Mouse (Mus musculus) adrenal gland, postnatal 10 days (tissue): ENCODE measurements around the gene Mef2d. TPM values are rescaled to one million over a fixed set of nuclear protein-coding genes. Genes with fewer than 3 reads are reported as not detected.
A peak's percentile ranks its signal among the peaks of the same experiment; 100 is the strongest.
"Not testable (repeated sequence)": the region's sequence is repeated elsewhere in the genome, so short reads cannot be mapped to it uniquely, and the experiment has no call there.

ENCODE experiments used
- DNase-seq: peaks from one replicate; pipeline ENCODE4 v3.0.0; 2021; ENCODE audit warnings: mixed read lengths
- total RNA-seq, 2 experiments: library from RNA; stranded (reverse); gene quantifications; 2 replicates each; pipeline ENCODE4 v1.2.3; 2021

The Mef2d gene
- total RNA-seq, 2 experiments from 2014 or later: 85.7 to 86.6 TPM

DNA sequence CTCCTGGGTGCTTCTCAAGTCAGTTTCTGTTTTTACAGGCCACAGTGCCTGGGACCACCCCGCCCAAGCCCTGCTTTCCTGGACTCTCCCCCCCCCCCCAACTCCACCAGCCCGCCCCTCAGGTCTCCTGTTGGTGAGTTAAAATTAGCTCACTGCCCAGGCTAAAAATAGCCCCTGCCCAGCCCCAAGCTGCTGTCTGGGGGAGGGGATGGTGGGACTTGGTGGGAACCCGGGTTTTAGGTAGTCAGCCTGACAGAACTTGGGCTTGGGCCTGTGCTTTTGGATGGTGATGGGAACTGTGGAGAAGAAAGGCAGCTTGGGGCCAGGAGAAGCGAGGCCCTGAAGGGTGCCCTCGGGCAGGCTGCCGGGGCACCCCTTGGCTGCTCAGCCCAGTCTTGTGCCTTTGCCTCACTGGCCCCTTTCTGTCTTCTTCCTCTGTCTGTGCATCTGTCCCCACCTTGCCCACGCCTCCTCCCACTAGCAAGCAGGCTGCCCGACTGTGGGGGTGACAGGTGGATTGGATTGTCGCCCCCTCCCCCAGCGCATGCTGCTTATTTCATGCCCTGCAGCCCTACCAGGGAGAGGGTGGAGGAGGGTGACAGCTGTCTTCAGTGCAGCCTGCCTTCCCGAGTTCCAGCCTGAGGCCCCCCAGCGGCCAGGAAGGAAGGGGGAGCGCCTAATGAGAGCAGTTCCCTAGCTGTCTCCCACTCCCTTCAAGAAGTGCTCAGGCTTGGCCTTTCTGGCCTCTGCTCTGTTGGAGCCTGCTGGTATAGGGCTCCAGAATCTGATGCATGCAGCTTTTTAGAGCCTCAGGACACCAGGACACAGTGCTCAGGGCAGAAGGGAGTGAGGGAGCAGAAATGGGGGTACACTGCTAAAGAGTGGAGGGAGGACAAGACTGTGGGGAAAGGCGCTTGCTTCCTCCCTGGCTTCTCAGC, 8.2 kb downstream of the Mef2d start:
- no peak for DNase-seq

DNA sequence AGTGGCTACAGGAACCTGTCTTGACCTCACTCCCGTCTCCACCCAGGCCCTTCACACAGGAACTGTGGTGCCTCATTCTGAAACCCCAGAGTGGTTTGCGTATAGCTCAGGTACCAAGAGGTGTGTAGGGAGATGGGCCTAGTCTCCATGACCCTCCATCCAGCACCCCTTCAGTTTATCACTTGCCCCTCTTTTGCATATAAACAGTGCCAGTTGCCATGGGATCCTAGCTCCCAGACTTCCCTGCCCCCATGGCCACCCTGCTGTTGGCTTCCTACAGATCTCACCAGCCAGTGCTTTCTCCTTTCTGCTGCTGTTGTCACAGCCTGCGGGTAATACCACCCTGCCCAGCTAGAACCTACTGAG, 8.8 kb downstream of the Mef2d start:
- DNase-seq: no peak

DNA sequence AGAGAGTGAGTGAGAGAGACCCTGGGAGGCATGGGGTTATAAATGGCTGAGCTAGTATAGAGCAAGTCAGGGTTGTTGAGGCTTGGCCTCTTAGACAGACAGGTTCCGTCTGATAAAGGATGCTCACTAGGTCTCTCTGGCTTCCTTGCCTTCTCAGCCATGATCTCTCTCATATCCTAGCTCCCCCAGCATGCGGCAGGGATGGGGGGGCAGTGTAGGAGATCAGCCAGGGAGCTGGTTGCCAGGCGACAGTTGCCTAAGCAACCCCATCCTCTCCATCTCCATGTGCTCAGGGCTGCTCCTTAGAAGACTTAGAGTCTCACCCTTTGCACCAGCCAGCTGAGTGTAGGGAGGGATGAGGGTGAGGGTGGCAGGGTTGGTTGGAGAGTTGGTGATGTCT, 9.9 kb downstream of the Mef2d start:
- no peak for DNase-seq

DNA sequence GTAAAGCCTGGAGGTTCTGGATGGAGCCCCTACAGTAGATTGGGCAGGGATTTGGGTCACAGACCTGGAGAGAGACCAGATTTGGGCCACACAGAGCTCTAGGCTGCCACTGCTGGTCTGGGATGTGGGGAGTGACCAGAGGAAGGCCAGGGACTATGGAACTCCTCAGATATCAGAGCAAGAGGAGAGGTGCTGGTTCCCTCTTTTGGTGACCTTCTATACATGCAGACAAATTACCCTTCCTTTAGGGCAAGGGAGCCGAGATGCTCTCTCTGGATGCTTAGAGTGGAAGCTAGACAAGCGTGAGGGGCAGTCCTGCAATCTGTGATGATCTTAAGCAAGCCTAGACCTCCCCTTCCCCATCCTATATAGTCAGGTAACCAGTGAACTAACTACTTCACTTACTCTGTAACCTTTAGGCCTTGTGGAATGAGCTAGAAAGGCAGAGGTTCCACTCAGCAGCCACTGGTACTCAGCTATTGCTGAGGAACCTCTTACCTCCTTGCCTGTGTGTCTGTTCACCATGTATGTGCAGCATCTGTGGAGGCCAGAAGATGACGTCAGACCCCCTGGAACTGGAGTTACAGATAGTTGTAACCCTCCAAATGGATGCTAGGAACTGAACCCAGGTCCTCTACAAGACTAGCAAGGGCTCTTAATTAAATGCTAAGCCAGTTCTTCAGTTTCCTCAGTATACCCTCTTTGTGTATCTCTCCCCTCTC, 11.3 kb downstream of the Mef2d start:
- DNase-seq: no peak

DNA sequence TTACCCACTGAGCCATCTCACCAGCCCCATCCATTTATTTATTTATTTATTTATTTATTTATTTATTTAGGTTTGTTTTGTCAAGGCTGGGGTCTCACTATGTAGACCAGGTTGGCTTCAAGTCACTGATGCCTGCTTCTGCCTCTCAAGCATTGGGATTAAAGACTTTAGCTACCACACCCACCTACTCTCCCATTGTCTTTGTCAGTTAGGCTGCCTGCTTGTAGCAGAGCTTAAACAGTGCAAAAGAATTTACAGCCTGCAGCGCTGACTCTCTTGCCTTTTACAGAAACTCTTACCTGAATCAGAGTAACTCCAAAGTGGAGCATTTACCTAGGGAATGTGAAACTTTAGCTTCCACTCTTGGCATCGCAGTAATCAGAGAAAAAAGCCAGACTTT, 12.1 kb downstream of the Mef2d start:
- DNase-seq: no peak

DNA sequence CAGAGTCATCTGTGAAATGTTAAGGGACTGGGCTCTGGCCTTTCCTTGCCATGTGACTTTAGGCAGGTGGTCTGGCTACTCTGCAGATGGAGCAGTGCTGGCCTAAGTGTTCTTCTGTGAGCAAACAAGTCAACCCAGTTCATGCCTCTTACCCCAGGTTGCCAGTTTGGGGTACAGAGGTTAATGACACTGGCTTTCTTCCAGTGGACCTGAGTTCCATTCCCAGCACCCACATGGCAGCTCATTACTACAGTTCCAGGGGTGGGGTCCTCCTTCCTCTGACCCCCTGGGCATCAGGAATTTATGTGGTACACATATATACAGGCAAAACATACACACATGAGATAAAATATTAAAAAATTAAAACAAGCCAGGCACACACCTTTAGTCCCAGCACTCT, 14.6 kb downstream of the Mef2d start:
- no peak for DNase-seq

DNA sequence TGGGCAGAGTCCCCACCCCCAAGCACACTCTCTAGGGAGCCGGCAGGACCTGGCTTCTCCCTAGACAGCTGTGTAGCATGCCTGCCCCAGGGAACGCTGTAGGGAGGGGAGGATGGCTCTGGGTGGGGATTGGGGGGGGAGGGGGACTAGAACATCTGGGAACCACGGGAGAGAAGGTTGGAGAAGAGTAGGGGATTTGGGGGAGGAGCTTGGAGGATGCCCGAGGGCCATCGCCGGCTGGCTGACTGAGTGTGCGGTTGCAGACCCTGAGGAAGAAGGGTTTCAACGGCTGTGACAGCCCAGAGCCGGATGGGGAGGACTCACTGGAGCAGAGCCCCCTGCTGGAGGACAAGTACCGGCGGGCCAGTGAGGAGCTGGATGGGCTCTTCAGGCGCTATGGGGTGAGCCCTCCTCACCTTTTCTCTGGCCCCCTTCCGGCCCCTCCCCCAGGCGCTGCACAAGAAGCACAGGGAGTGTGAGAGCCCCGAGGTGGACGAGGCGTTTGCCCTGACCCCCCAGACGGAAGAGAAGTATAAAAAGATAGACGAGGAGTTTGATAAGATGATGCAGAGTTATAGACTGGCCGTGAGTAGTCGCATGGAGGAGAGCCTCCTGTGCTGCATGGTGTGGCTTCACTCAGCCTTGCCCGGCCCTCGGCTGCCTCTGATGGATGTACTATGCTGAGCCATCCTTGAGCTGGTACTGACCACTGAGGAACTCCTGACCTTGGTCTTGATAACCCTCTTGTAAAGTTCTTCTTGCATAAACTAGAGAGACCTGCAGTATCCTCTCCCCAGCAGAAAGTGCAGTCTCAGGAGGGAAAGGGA, 15.8 kb downstream of the Mef2d start:
- DNase-seq: peak; percentile 58

DNA sequence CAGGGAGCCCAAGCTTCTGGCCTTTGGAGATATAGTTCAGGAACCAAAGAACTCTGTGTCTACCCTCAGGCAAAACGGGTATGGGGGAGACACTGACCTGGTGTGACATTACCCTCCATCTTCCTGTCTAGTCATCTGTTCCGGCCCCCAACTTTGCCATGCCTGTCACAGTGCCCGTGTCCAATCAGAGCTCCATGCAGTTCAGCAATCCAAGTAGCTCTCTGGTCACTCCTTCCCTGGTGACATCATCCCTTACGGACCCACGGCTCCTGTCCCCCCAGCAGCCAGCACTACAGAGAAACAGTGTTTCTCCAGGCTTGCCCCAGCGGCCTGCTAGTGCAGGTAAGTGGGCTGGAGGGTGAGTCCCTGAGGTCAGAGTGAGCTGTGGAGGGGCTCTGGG, 16.8 kb downstream of the Mef2d start:
- no peak for DNase-seq

DNA sequence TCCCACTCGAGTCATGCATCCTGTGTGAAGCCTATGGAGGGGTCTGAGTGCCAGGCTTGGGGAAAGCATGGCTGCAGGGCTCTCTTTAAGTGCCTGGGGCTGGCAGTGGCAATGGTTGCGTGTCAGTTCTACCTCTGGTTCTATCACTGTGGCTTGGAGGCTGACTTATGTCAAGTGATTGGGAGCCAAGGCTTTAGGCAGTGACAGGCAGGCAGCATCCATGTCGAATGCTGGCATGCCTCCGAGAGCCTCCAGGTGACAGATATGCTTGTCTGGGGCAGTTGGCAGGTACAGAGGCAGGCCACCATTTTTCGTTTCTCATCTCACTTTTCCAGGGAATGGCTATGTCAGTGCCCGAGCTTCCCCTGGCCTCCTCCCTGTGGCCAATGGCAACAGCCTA, 18.7 kb downstream of the Mef2d start:
- no peak for DNase-seq

DNA sequence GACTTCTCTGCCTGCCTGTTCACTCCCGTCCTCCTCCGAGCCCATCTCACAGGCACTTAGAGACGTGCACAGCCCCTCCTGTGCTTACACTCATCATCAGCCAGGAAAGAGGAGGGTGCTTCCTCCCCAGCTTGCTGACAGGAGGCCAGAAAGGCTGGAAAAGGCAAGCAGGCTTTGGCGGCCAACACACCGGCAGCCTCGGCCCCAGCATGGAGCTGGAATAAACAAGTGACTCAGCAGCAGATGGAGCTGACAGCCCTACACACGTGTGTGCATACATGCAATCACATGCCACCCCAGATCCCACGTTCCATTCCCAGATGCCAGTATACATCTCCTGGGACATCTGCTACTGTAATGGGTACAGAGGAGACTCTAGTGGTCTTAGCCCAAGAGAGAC, 20.1 kb downstream of the Mef2d start:
- DNase-seq: no peak

DNA sequence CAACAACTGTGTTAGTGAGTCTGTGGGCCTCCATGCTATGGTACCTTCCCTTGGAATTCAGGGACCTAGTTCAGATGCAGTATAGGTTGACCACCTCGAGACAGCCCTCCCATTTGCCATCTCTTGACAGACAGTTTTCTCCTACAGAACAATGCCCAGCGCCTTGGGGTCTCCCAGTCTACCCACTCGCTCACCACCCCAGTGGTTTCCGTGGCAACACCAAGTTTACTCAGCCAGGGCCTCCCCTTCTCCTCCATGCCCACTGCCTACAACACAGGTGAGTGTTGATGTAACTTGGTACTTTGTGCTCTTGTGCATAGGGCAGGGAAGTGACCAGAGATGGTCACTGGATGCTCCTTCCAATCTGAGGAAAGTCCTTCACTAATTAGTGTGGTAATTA, 20.6 kb downstream of the Mef2d start:
- DNase-seq: no peak

DNA sequence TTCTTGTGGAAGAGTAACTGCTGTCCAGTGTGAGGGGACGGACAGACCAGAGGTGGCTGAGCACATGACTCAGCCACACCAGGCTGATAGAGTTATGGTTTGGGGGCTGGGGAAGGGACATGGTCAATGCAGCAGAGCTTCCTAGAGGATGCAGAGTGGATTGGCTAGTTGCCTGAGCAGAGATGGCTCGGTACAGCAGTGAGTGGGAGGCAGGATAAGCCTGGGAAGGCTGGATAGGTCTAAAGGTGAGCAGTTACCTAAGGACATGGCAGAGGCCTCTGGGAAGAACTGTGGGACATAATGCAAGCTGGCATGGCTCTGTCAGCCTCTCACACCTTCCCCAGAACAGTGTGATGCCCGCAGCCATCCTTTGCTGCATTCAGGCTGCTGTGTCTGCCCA, 21.7 kb downstream of the Mef2d start:
- no peak for DNase-seq

DNA sequence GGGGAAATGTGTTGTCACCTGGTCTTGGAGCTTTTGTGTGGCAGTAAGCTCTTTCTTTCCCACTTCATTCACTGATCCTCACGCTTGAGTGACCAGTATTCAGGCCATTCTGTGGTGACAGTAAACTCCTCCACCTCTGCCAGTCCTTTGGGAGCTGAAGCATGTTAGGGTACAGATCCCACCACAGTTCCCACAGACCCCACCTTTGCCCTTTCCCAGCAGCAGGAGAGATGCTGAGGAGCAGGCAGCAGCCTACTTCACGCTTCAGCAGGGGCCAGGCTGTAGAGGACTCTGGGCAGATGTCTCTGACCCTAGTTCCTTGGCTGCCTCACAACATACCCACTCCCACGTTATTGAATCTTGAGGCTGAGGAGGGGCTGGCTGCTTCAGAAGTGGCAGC, 22.1 kb downstream of the Mef2d start:
- DNase-seq: no peak

DNA sequence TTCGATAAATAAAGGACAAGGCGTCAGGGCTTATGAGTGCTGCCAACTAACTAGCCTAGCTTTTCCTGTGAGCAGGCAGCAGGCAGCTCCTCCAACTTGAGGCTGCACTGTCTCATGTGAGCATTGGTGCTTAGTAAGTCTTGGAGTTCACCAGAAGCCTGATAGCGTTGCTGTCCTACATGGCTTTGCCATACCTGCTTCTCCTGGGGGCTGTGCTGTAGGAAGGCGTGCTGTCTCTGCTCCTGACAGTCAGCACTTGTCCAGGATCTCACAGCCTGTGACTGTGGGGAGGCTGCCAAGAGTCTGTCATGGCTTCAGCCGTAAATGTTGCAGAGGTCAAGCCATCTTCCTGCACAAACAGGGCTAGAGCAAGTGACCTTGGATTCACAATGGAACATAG, 23.9 kb downstream of the Mef2d start:
- DNase-seq: peak; percentile 70

DNA sequence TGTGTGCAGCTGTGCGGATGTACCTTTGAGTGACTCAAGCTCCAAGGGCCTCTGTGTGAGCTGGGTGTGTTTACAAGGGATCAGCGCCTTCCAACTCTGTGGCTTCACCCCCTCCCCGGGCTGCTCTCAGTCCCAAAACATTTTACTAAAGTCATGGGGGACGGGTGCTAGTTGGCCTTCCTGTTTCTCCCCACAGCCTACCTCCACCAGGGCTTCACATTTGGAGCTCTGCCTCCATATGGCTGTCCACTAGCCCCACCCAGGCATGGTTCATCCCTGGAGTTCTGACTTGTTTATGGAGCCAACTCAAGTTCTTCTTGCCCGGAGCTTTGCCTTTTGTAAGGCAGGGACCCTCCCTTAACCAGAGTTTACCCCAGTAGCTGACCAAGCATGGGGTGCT, 28.2 kb downstream of the Mef2d start:
- no peak for DNase-seq

DNA sequence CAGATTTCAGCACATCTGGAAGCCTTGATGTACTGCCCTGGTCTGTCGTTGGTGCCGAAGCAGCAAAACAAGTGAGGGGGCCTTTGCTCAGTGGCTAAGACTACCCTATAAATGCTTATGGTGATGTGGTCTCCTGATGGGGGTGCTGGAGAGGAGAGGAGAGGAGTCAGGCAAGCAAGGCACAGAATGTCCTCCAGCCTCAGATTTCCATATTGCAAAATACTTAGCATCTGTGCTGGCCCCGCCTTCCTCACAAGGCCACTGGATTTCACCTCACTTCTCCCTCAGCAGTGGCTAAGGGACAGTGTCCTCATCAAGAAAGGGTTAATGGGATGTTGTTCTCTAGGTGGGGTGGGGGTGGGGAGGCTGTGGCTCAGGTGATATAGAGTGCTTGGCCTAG, 30.3 kb downstream of the Mef2d start:
- DNase-seq: peak; percentile 4

DNA sequence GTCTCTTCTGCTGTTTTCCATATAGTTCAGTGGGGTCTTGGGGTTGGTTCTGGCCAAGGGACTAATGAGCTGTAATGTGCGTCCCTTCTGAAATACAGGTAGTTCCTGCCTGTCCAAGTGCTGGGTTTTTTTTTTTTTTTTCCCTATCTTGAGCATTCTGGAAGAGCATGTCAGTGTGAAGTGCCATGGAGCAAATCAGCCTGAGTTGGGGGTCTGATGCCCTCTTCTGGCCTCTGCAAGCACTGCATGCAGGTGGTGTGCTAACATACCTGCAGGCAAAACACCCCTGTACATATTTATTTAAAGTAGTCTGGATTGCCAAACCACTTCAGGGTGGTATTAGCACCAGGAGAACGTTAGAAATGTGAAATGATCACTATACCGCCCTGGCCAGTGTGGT, 31.2 kb downstream of the Mef2d start:
- peak; percentile 75 for DNase-seq

DNA sequence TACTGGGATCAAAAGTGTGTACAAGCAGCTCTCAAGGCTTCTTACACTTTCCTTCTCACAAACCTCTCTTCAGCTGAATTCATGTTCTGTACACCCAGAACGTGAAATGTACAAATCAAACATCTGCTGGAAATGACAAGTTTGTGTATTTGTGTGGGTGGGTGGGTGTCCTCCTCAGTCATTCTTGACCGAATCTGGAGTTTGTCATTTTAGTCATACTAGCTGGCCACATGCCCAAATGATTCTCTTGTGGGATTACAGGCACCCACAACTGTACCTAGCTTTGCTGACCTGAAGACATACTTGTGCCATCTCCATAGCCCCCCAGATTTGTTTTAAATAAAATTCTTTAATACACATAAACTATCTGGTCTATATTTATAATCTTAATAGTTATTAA, 32.7 kb downstream of the Mef2d start:
- no peak for DNase-seq

DNA sequence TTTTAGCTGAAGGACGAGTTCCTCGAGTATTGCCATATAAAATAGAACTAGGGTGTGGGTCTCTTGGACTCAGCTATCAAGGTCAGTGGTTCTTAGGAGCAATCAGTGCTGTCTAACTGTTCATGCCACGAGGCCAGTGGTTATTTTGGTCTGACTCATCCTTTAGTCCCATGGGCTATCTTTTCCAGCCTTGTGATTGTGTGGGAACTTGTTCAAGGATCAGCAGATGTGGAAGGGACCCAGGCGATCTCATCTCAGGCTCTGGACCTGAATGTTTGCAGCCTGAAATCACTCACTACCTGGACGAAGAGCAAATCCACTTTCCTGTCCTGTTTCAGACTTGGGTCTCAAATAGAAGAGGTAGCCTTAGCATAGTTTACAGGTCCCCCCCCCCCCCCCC, 34.9 kb downstream of the Mef2d start:
- DNase-seq: no peak

DNA sequence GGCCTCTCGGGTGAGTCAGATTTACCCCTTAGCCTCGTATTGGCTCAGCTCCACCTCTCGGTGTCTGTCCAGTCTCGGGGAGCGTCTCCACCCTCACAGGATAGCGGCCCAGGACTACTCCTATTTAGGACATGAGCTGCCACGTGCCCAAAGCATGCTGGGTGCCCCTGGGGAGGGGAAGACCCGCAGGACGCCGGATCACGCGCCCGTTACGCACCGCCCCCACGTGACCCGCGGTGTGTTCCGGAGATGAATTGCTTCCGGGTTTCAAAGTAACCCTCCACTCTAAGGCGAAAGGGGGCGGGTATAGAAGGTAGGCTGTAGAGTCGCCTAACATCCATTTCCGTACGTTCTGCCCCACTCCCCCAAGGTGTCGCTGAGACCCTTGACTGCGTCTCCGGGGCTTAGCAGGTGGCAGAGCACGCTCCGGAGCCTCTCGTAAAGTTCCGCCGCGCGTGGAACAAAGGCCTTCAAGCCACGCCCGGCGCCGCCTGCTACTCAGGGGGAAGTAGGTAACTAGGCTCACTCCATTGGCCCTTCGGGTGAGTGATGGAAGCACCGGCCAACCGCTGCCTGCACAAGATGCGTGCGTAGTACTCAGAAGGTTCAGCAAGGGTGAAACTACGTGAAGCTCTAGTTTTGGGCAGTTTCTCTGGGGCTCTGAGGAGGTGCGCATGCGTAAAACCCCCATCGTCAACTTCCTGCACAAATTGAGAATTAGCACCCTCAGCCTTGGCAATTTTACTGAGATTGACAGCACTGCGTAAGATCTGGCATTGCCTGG, 35.6 kb downstream of the Mef2d start:
- DNase-seq: peak; percentile 99

DNA sequence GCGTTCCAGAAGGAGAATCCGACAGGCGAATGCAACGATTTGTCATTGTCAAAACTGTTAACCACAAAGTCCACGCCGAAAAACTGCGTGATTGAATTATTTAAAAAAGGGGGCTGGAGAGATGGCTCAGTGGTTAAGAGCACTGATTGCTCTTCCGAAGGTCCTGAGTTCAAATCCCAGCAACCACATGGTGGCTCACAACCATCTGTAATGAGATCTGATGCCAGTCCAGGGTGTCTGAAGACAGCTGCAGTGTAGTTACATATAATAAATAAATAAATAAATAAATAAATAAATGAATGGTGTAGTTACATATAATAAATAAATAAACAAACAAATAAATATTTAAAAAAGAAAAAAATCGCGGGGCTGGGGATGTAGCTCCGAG, 36.2 kb downstream of the Mef2d start:
- DNase-seq: not testable (repeated sequence)

DNA sequence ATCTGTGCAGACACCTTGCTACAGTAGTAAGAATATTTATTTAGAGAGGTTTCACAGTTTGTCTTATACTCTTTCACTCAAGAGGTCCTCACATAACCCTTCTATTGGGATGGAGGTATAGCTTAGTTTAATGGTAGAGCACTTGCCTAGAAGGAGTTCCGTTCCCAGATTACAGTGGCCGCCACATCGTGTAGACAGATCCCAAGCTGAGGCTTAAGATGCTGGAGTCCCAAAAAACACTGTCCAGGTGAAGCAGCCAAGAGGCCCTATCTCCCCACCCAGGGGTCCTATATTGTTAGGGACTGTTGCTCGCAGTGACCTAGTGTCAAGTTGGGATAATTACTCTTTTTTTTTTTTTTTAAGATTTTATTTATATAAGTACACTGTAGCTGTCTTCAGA, 36.8 kb downstream of the Mef2d start:
- DNase-seq: no peak
